Mouse (Mus musculus) G1E (cell line): ENCODE measurements at regions not wholly inside any gene's neighbourhood (a gene's known extent, or its start where the extent isn't known, plus 50 kb on each side); places are given as distances from the start of the nearest gene placed in this dataset.

ENCODE experiments used
- CTCF ChIP-seq: IDR thresholded peaks from 2 replicates; pipeline ENCODE4 v1.5.1; 2012; ENCODE audit warnings: low read depth, low read length, inconsistent platforms, mixed read lengths
- GATA1 ChIP-seq: IDR thresholded peaks from 2 replicates; pipeline ENCODE4 v1.6.1; 2012; ENCODE audit warnings: borderline replicate concordance, low read length, inconsistent platforms, mixed read lengths
- POLR2AphosphoS5 ChIP-seq: IDR thresholded peaks from 2 replicates; pipeline ENCODE4 v1.6.1; 2012; ENCODE audit warnings: low read depth, low read length, inconsistent platforms; ENCODE audit not compliant: insufficient replicate concordance
- TAL1 ChIP-seq: conservative IDR thresholded peaks from 2 replicates; pipeline ENCODE4 v1.6.1; 2012; ENCODE audit warnings: low read depth, low read length, inconsistent platforms, mixed read lengths

GRCm38 (mm10) chr15:92994191-92994671, 280.7 kb downstream of the Gxylt1 start:
- TF ChIP-seq CTCF (no peak), GATA1 (no peak), POLR2AphosphoS5 (no peak), TAL1 (no peak)
